Mouse (Mus musculus): ENCODE measurements around the gene Tacr2. TPM values are rescaled to one million over a fixed set of nuclear protein-coding genes. Genes with fewer than 3 reads are reported as not detected.
A peak's percentile ranks its signal among the peaks of the same experiment; 100 is the strongest.

Tacr2 gene
- total RNA-seq, 2 experiments from 2014 or later: not detected

DNA sequence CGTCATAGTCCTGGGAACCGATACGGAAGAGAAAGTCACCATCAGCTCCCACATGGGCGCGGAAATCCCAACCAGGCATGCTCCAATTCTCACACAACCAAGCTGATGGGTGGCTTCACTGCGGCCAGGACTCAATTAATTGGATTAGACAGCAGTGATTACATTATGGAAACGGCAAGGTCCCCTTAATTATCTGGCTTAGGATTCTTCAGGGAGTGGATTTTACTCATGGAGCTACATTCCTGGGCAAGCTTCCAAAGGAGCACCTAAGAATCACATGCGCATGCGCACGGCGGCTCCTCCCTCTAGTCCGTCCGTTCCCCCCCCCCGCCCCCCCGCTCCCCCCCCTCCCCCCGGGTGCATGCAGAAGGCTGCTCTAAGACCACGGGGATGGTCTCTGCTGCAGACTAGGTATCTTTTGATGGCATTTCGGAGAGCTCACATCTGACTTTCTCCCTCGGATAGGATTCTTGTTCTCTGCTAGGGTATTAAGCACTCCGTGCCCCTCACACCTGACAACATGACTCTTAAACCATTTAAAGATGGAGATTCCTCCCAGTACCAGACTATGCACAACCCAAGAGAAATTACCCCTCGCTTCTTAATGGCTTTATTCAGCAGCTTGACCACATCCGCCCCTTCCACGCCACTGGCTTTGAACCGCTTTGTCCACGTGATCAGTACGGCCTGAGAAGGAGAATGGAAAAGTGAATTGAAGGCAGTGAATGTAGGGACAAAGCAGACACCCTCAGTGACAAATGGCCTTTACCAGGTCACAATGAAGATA, 44.0 kb downstream of the Tacr2 start:
- ATAC-seq (replicated peaks; ENCODE audit: poor library complexity): no peak

DNA sequence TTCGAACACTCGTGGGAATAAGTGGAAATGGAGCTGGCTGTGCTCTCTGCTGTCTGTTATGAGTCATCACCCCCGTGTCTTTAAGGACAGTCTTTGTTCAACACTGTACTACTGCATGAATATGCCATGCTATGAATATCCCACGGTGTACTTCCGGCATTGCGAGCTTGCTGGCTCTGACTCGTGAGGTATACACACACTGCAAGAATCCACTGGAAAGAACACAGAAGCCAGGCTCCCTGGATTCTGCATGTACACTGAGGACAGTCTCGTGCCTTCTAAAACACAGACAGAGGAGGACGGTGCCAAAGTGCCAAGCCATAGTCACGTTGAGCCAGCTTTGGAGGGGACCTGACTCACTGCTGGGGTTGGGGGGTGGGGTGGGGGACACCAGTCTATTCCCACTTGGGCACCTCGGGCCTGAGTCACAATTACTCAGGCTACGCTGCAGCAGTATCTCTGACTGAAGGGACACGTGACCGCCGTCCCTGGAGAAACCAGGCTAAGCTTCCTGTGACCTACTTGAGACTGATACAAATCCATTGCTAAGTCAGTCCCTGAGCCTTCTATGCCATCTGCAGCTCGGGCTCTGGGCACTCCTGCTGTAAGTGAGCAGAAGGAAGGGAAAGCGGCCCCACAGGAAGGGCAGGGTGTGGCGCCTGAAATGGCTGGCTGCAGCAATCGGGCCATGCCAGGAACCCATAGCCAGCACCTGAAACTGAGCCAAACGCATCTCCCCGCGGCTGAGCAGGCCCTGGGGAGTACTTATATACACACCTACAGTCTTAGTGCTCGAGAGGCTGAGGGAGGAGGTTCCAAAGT, 48.0 kb downstream of the Tacr2 start:
- ATAC-seq (replicated peaks; ENCODE audit: poor library complexity): peak; percentile 86

DNA sequence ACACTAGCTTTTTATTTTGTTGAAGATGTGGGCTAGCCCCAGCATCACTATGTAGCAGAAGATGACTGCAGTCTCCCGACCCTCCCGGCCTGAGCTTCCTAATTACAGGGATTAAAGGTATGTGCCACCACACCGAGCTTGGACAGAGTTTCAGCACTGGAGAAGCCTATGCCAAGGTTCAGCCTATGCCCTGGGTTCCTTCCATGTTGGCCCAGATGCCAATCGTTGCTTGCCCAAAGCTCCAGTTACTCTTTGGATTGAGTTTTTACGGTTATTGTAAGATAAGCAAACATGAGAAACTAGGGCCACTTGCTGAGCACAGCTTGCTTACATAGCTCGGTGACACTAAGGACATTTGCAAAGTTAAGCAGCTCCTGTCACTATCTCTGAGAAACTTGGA, 52.9 kb downstream of the Tacr2 start:
- no peak for ATAC-seq (replicated peaks; ENCODE audit: poor library complexity)

DNA sequence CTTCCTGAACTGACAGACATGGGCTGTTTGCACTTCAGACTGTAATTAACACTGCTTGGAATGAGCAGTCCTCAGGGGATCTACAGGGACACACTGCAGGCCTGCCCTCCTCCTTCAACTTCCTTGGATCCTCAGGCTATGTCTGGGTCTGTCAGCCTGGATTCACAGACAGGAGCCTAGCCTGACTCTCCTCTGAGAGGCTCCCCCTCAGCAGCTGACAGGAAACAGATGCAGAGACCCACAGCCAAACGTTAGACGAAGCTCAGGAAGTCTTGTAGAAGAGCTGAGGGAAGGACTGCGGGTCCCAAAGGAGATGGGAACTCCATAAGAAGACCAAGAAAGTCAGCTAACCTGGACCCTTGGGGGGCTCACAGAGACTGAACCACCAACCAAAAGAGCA, 54.2 kb downstream of the Tacr2 start:
- ATAC-seq (replicated peaks; ENCODE audit: poor library complexity): peak; percentile 49

DNA sequence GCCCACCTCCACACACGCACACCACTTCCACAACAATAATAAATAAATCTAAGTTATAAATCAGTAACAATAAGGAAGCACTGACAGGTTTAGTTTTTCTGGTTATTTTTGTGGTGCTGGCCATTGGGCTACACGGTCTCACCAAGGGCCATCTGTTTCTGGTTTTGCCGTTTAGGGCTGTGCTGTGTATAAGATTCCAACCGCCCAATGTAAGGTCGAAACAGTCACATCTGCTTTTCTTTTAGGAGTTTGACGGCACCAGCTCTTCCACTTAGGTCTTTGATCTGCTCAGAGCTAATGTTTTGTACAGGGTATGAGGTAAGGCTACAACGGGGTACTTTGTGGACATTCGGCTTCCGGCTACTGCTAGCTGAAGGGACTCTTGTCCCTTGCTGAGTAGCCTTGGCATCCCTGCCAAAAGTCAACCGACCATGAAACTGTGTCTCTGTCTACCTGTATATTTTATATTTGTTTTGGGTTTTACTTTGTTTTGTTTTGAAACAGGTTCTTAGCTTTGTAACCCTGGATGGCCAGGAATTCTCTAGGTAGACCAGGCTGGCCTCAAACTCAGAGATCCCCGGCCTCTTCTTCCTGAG, 56.8 kb downstream of the Tacr2 start:
- no peak for ATAC-seq (replicated peaks; ENCODE audit: poor library complexity)

DNA sequence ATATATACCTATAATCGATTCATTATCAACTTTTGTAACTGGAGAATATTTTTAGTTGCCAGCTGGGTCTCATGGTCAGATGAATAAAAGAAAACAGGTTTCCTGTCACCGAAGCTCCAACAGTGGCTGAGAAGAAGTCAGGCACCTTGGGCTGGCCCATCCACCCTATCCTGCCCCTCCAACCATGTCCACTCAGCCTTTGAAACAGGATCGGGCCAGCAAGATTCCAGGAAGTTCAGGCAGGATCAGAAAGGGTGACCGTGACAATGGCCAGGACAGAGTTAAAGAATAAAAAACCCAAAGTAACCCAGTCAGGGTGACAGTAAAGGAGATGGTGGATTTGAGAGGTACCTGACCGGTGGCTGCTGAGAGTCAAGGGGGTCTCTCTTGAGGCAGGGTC, 57.4 kb downstream of the Tacr2 start:
- no peak for ATAC-seq (replicated peaks; ENCODE audit: poor library complexity)

DNA sequence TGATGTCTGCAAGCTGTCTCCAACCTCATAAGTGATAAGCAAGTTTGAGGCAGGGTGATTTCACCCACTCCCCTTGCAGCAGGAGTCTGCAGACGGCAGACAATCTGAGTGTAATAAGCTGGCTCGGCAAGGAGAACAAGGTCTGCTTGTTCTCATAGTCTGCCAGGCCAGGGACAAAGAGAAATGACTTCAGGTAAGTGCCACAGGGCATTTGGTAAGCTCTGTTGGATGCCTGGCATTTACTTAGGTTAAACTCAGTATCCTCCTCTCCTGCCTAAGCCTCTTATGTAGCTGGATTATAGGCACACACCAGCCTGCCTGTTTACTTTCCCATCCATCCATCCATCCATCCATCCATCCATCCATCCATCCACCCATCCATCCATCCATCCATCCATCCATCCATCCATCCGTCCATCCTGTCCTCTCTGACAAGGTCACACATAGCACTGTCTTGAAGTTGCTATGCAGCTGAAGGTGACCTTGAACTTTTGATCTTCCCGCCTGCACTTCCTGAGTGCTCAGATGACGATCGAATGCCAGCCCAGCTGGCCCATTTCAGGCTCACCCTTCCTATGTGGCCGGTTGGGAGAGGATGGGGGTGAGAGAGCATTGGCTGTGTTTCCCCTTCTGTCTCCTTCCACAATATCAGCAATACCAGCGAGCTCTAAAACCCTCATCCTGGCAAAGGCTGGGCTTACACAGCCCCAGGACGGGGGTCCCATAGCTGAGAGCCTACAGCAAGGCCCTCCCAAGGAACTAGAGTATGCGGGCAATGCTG, 58.2 kb downstream of the Tacr2 start:
- ATAC-seq (replicated peaks; ENCODE audit: poor library complexity): no peak

DNA sequence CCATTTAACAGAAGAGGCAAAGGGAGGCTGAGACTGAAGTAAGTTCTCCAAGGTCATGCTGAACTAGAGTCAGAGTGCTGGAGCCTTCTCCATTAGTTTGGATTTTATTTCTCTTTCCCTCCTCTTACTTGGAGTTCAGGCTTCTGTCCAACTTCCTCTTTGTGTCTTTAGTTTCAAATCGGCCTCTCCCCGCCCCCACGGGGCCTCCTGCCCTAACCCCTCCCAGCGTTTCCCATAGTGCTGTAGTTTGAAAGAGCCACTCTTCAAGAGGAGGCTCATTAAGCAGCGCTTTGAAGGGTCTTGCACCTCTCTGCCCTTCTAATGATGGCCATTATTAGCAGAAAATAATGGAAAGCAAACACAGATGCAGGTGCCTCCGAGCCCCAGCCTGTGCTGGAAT, 59.2 kb downstream of the Tacr2 start:
- ATAC-seq (replicated peaks; ENCODE audit: poor library complexity): peak; percentile 62

DNA sequence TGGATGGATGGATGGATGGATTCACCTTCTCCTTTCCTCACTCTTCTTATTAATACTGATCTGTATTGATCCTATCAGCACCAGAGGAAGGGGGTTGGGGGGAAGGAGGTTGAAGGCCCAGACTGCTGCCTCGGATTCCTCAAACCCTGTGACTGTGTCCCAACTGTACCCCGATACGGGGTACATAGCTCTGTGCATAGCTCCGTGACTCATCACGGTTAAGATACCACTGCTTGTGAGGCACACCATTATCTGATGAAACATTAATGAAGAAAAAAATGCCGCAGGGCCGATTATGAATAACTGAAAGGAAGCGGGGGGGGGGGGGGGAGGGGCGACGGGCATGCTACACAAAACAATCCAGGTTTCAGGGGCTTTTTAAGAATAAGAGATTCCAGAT, 60.9 kb downstream of the Tacr2 start:
- peak; percentile 63 for ATAC-seq (replicated peaks; ENCODE audit: poor library complexity)

DNA sequence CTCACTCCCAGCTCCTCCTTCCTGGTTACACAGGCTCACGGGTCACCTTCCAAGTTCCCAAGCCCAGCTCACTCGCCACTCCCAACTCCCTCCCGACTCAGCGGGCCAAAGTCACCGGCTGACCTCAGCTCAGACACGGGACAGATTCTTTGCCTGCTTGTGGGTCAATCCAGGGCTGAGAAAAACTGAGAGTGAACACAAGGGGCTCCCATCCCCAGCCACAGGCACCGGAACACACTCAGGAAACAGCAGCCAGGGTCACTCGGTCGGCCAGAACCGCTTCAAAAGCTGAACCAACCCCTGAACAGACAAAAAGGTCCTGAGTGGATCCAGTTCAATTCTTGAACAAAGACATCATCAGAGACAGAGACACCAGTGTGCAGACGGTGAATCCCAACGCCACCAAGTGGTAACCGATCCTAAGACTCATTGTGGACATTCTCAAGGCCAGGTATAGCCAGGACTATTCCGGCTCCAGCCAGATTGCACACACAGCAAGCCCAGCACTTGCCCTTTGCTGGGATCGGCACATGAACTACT, 61.7 kb downstream of the Tacr2 start:
- ATAC-seq (replicated peaks; ENCODE audit: poor library complexity): no peak

Other genes starting within 250 kb of the Tacr2 start
- not detected in 2 replicates for gene Neurog3, start 119.3 kb upstream of the Tacr2 start, total RNA-seq (2015)
- gene Neurog3, start 119.3 kb upstream of the Tacr2 start, total RNA-seq (2017): not detected in 2 replicates
- not detected in 2 replicates for gene Fam241b, start 108.5 kb upstream of the Tacr2 start, total RNA-seq (2015)
- not detected in 2 replicates for gene Fam241b, start 108.5 kb upstream of the Tacr2 start, total RNA-seq (2017)
- gene Tspan15, start 21.2 kb upstream of the Tacr2 start, total RNA-seq (2015): 0.15 and 0.49 TPM in 2 replicates
- 0.21 TPM in 1 of 2 replicates, not detected in the other for gene Tspan15, start 21.2 kb upstream of the Tacr2 start, total RNA-seq (2017)
- gene Hk1, start 127.5 kb downstream of the Tacr2 start, total RNA-seq (2015): 30.9 and 37.2 TPM in 2 replicates
- 86.2 and 116 TPM in 2 replicates for gene Hk1, start 127.5 kb downstream of the Tacr2 start, total RNA-seq (2017)
- not detected in 2 replicates for gene Hkdc1, start 170.1 kb downstream of the Tacr2 start, total RNA-seq (2015)
- gene Hkdc1, start 170.1 kb downstream of the Tacr2 start, total RNA-seq (2017): not detected in 2 replicates
- gene 4930507D05Rik, start 197.1 kb downstream of the Tacr2 start, total RNA-seq (2015): 1.6 and 2.0 TPM in 2 replicates
- gene 4930507D05Rik, start 197.1 kb downstream of the Tacr2 start, total RNA-seq (2017): 1.1 and 2.0 TPM in 2 replicates
- gene Supv3l1, start 197.3 kb downstream of the Tacr2 start, total RNA-seq (2015): 38.1 and 47.5 TPM in 2 replicates
- 41.8 and 46.6 TPM in 2 replicates for gene Supv3l1, start 197.3 kb downstream of the Tacr2 start, total RNA-seq (2017)
- gene Vps26a, start 234.4 kb downstream of the Tacr2 start, total RNA-seq (2015): 64.3 and 75.4 TPM in 2 replicates
- gene Vps26a, start 234.4 kb downstream of the Tacr2 start, total RNA-seq (2017): 78.1 and 84.2 TPM in 2 replicates